Mouse (Mus musculus): Measurements from ENCODE around the gene C2cd5. TPM values are rescaled to one million over a fixed set of nuclear protein-coding genes. Genes with fewer than 3 reads are reported as not detected.

C2cd5 gene
- polyA plus RNA-seq, 1 experiment from 2014 or later, result 43.9 TPM

GRCm38 (mm10) chr6:143070019-143070418 is 29.9 kb downstream of the C2cd5 start:
- H3K4me3 ChIP-seq (replicated peaks), result no peak overlapping the region
- H3K27me3 ChIP-seq (replicated peaks), result no peaks in the 10 kb centered on the region
- H3K27ac ChIP-seq (replicated peaks), result no peak overlapping the region
- no peaks in the 10 kb centered on the region for H3K4me1 ChIP-seq
- H3K36me3 ChIP-seq, result peaks cover 33% of the 10 kb centered on the region
- H3K4me2 ChIP-seq, result no peak overlapping the region
- H3K9me3 ChIP-seq (replicated peaks), result no peaks in the 10 kb centered on the region
- ATAC-seq (ENCODE audit: low FRiP score), result no peak
- no peak overlapping the region for H3K9ac ChIP-seq (replicated peaks)
- 89% methylated on average over 5 of the region's 5 CpGs for WGBS

GRCm38 (mm10) chr6:143069606-143070005 is 30.3 kb downstream of the C2cd5 start:
- H3K9ac ChIP-seq (replicated peaks), result no peak overlapping the region
- H3K9me3 ChIP-seq (replicated peaks), result no peaks in the 10 kb centered on the region
- no peak for ATAC-seq (ENCODE audit: low FRiP score)
- no peak overlapping the region for H3K4me2 ChIP-seq
- H3K4me3 ChIP-seq (replicated peaks), result no peak overlapping the region
- H3K36me3 ChIP-seq, result peaks cover 33% of the 10 kb centered on the region
- no peak overlapping the region for H3K27ac ChIP-seq (replicated peaks)
- no peaks in the 10 kb centered on the region for H3K4me1 ChIP-seq
- no peaks in the 10 kb centered on the region for H3K27me3 ChIP-seq (replicated peaks)
- WGBS, result 91% methylated on average over 8 of the region's 8 CpGs

GRCm38 (mm10) chr6:143068181-143068915 is 31.6 kb downstream of the C2cd5 start:
- H3K27me3 ChIP-seq (replicated peaks), result no peaks in the 10 kb centered on the region
- no peaks in the 10 kb centered on the region for H3K9me3 ChIP-seq (replicated peaks)
- no peak overlapping the region for H3K9ac ChIP-seq (replicated peaks)
- no peak for ATAC-seq (ENCODE audit: low FRiP score)
- peaks cover 28% of the 10 kb centered on the region for H3K36me3 ChIP-seq
- H3K4me1 ChIP-seq, result no peaks in the 10 kb centered on the region; the same call in 1 of the 2 replicates
- no peak overlapping the region for H3K27ac ChIP-seq (replicated peaks)
- H3K4me3 ChIP-seq (replicated peaks), result no peak overlapping the region
- H3K4me2 ChIP-seq, result no peak overlapping the region
- WGBS, result 77% methylated on average over 9 of the region's 9 CpGs

GRCm38 (mm10) chr6:143067654-143068053 is 32.3 kb downstream of the C2cd5 start:
- no peak for ATAC-seq (ENCODE audit: low FRiP score)
- H3K27ac ChIP-seq (replicated peaks), result no peak overlapping the region
- no peak overlapping the region for H3K4me2 ChIP-seq
- no peaks in the 10 kb centered on the region; the same call in 1 of the 2 replicates for H3K4me1 ChIP-seq
- no peak overlapping the region for H3K9ac ChIP-seq (replicated peaks)
- peaks cover 24% of the 10 kb centered on the region for H3K36me3 ChIP-seq
- no peaks in the 10 kb centered on the region for H3K27me3 ChIP-seq (replicated peaks)
- 90% methylated on average over 3 of the region's 3 CpGs for WGBS
- no peaks in the 10 kb centered on the region for H3K9me3 ChIP-seq (replicated peaks)
- H3K4me3 ChIP-seq (replicated peaks), result no peak overlapping the region

GRCm38 (mm10) chr6:143066859-143067258 is 33.1 kb downstream of the C2cd5 start:
- Histone ChIP-seq H3K36me3 (peaks cover 20% of the 10 kb centered on the region), H3K4me1 (no peaks in the 10 kb centered on the region; the same call in 1 of the 2 replicates), H3K9ac (replicated peaks) (no peak overlapping the region), H3K4me2 (no peak overlapping the region), H3K9me3 (replicated peaks) (no peaks in the 10 kb centered on the region), H3K4me3 (replicated peaks) (no peak overlapping the region), H3K27me3 (replicated peaks) (no peaks in the 10 kb centered on the region), H3K27ac (replicated peaks) (no peak overlapping the region)
- no peak for ATAC-seq (ENCODE audit: low FRiP score)
- WGBS, result 74% methylated on average over 9 of the region's 9 CpGs

- Histone ChIP-seq H3K27ac (replicated peaks) (no peak overlapping the region), H3K36me3 (peaks cover 19% of the 10 kb centered on the region; the same call in 1 of the 2 replicates), H3K4me1 (no peaks in the 10 kb centered on the region; the same call in 1 of the 2 replicates), H3K9ac (replicated peaks) (no peak overlapping the region), H3K27me3 (replicated peaks) (no peaks in the 10 kb centered on the region), H3K4me2 (no peak overlapping the region), H3K4me3 (replicated peaks) (no peak overlapping the region), H3K9me3 (replicated peaks) (no peaks in the 10 kb centered on the region)
- no peak for ATAC-seq (ENCODE audit: low FRiP score)
- WGBS, result 69% methylated on average over 2 of the region's 2 CpGs
Observed at GRCm38 (mm10) chr6:143064047-143064446, 35.9 kb downstream of the C2cd5 start.

- Histone ChIP-seq H3K4me2 (no peak overlapping the region), H3K36me3 (peaks cover 25% of the 10 kb centered on the region; the same call in 1 of the 2 replicates), H3K9me3 (replicated peaks) (no peaks in the 10 kb centered on the region), H3K4me3 (replicated peaks) (no peak overlapping the region), H3K27ac (replicated peaks) (no peak overlapping the region), H3K9ac (replicated peaks) (no peak overlapping the region), H3K4me1 (no peaks in the 10 kb centered on the region), H3K27me3 (replicated peaks) (no peaks in the 10 kb centered on the region)
- 93% methylated on average over 5 of the region's 5 CpGs for WGBS
- no peak for ATAC-seq (ENCODE audit: low FRiP score)
Observed at GRCm38 (mm10) chr6:143057601-143058000, 42.3 kb downstream of the C2cd5 start.

- Histone ChIP-seq H3K27ac (replicated peaks) (no peak overlapping the region), H3K9me3 (replicated peaks) (no peaks in the 10 kb centered on the region), H3K4me1 (no peaks in the 10 kb centered on the region), H3K27me3 (replicated peaks) (no peaks in the 10 kb centered on the region), H3K9ac (replicated peaks) (no peak overlapping the region), H3K36me3 (peaks cover 59% of the 10 kb centered on the region), H3K4me2 (no peak overlapping the region), H3K4me3 (replicated peaks) (no peak overlapping the region)
- 79% methylated on average over 5 of the region's 5 CpGs for WGBS
- ATAC-seq (ENCODE audit: low FRiP score), result no peak
Observed at GRCm38 (mm10) chr6:143051566-143051965, 48.4 kb downstream of the C2cd5 start.

- no peaks in the 10 kb centered on the region for H3K4me1 ChIP-seq
- H3K27me3 ChIP-seq (replicated peaks), result no peaks in the 10 kb centered on the region
- no peak overlapping the region for H3K9ac ChIP-seq (replicated peaks)
- no peak overlapping the region for H3K4me3 ChIP-seq (replicated peaks)
- H3K4me2 ChIP-seq, result no peak overlapping the region
- ATAC-seq (ENCODE audit: low FRiP score), result no peak
- 87% methylated on average over 11 of the region's 11 CpGs for WGBS
- peaks cover 58% of the 10 kb centered on the region for H3K36me3 ChIP-seq
- no peak overlapping the region for H3K27ac ChIP-seq (replicated peaks)
- no peaks in the 10 kb centered on the region for H3K9me3 ChIP-seq (replicated peaks)
Observed at GRCm38 (mm10) chr6:143049791-143050555, 50.0 kb downstream of the C2cd5 start.

GRCm38 (mm10) chr6:143049117-143049516 is 50.8 kb downstream of the C2cd5 start:
- 95% methylated on average over 2 of the region's 2 CpGs for WGBS
- Histone ChIP-seq H3K4me3 (replicated peaks) (no peak overlapping the region), H3K36me3 (peaks cover 53% of the 10 kb centered on the region), H3K27ac (replicated peaks) (no peak overlapping the region), H3K9ac (replicated peaks) (no peak overlapping the region), H3K4me1 (no peaks in the 10 kb centered on the region), H3K27me3 (replicated peaks) (no peaks in the 10 kb centered on the region), H3K9me3 (replicated peaks) (no peaks in the 10 kb centered on the region), H3K4me2 (no peak overlapping the region)
- ATAC-seq (ENCODE audit: low FRiP score), result no peak

GRCm38 (mm10) chr6:143047538-143048258 is 52.2 kb downstream of the C2cd5 start:
- 86% methylated on average over 15 of the region's 15 CpGs for WGBS
- peaks cover 50% of the 10 kb centered on the region for H3K36me3 ChIP-seq
- H3K9ac ChIP-seq (replicated peaks), result no peak overlapping the region
- ATAC-seq (ENCODE audit: low FRiP score), result no peak
- no peak overlapping the region for H3K4me2 ChIP-seq
- no peaks in the 10 kb centered on the region for H3K27me3 ChIP-seq (replicated peaks)
- no peak overlapping the region for H3K4me3 ChIP-seq (replicated peaks)
- H3K9me3 ChIP-seq (replicated peaks), result no peaks in the 10 kb centered on the region
- no peaks in the 10 kb centered on the region for H3K4me1 ChIP-seq
- no peak overlapping the region for H3K27ac ChIP-seq (replicated peaks)
